Mouse (Mus musculus) 3134 (cell line): ENCODE measurements around the gene Meioc.
A peak's percentile ranks its signal among the peaks of the same experiment; 100 is the strongest.

Experiments
- DNase-seq: peaks from one replicate; pipeline ENCODE4 v3.0.0-alpha.2; 2011; ENCODE audit warnings: low spot score; ENCODE audit not compliant: insufficient read length; ENCODE audit errors: extremely low read depth

The Meioc gene

DNA sequence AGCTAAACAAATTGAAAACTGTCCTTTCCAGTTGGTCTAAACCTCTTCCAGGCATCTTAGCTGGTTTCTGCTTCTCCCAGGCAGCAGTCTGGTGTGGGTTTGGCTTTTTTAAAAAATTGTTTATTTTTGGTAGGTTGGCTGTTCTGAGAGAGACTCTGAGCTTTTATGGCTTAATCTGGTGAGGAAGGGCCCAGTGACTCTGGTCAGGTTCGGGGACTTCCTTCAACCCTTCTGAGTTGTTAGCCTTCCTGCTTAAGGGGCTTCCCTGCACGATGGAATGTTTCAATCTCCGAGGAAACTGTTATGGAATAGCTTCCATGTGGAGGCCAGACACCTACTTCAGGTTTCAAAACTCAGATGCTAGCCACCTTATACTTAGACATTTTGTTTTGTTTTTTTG, at the start of gene Meioc:
TSS of gene Meioc (plus strand) at position 301 of the 400 bp plus-strand sequence.
- DNase-seq: no peak

GRCm38 (mm10) chr11:102619449-102619848, 44.1 kb upstream of the Meioc start:
- no peak for DNase-seq

GRCm38 (mm10) chr11:102623876-102624789, 39.4 kb upstream of the Meioc start:
- DNase-seq: no peak

DNA sequence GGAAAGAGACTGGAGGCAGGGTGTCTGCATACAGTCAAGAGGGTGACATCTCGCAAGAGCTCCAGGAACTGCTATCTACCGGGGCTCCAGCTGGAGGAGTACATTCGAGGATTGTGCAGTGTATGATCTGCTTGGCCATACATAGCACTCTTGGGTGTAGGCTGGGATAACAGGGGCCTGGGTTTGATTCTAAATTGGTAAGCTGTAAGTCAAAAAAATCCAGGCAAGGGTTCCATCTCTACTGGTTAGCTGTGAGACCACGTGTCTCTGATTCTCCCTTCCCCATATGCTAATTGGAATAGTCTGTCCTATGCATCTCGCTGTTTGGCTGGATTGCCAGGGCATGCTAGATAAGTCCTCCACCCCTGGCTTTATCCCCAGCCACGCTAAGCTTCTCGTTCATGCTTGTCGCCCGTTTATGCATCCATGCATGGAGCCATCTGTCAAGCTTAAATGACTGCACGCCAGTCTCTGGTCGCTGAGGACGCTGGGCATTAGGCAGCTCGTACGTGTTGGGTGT, 38.6 kb upstream of the Meioc start:
- no peak for DNase-seq

- no peak for DNase-seq
Observed at GRCm38 (mm10) chr11:102627171-102627931, 36.2 kb upstream of the Meioc start.

DNA sequence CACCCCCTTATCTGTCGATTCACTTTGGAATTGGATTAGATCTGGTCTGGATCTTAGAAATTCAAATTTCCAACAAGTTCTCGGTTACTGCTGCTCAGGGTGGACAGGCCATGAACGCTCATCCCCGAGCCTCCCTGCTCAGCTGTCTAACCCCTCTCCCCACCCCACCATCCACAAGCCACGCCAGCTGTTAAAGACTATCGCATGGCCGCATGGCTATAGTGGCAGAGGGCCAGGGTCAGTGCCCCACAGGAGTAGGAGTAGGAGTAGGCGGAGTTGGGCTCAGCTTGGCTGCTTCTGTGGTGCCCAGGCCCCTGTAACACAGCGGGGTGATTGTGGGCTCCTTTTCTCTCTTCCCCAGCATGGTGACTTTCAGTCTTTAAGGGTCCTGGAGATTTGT, 35.0 kb upstream of the Meioc start:
- DNase-seq: no peak

- no peak for DNase-seq
Observed at GRCm38 (mm10) chr11:102629375-102629774, 34.1 kb upstream of the Meioc start.

- DNase-seq: no peak
Observed at GRCm38 (mm10) chr11:102630731-102631130, 32.8 kb upstream of the Meioc start.

DNA sequence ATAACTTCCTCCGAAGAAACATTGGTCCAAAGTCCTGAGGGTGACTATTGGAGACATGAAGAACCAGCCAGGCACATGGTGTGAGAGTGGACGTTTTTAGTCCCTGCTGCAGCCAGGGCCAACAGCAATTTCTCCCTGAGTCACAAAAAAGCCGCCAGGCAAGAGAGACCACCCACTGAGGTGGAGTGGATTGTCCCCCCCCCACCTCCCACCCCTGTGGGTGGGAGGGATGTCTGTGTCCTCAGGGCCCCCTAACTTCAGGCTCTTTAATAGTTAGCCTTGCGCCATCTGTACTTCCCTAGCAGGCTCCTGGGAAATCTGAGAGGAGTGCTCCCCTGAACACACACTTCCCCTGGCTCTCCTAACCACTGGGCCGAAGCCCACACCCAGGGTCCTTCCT, 32.3 kb upstream of the Meioc start:
- DNase-seq: no peak

DNA sequence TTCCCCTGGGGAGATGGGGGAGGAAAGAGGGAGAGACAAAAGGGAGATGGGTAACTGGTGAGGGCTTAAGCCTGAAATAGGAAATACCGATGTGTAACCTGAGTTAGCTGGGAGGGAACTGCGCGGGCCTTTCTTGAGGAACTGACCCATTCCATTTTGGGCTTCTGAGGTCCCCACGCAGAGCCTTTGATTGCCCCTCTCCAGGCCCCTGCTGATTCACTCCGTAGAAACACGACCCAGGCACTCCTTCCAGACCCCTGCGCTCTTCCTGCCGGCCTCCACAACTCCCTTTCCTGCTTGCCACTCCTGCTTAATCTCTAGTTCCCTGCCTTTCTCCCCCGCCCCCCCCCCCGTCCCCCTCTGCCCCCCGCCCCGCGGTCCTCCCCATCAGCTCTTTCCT, 30.8 kb upstream of the Meioc start:
- DNase-seq: no peak

- DNase-seq: no peak
Observed at GRCm38 (mm10) chr11:102633379-102633778, 30.1 kb upstream of the Meioc start.

GRCm38 (mm10) chr11:102636887-102637286, 26.6 kb upstream of the Meioc start:
- peak; percentile 47 for DNase-seq

- peak; percentile 81 for DNase-seq
Observed at GRCm38 (mm10) chr11:102643891-102644382, 19.6 kb upstream of the Meioc start.

DNA sequence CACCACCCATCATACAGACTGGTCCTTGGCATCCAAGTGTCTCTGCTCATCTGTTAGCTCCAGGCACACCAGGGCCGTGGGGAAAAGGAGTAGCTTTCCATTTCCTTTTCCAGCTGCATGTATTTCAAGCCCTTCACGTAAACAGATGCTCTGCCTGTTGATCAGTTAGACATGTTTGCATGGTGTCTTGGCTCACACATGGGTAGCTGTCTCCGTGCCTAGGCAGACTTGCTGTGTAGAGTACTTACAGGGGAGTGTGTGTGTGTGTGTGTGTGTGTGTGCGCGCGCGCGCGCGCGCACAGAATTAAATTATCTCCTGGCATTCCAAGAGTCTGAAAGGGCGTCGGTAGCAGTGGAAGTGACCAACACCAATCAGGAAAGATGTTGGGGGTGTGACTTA, 17.3 kb upstream of the Meioc start:
- DNase-seq: no peak

DNA sequence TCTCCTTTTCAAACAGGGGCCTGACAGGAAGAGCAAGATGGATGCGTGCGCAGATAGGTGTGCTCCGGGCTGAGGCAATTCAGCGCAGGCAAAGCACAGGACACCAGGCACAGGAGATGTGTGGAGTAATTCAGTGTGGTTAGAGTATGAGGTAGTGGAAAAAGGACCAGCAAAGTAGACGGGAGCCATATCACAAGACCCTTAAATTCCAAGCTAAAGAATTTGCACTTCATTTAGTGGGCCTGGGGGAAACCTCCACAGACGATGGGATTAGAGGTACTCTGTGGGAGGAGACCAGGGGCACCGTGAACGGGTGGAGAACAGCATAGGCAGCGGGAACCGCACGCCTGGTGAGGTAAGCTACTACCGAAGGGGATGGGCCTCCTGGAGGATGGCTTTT, 15.6 kb upstream of the Meioc start:
- no peak for DNase-seq

DNA sequence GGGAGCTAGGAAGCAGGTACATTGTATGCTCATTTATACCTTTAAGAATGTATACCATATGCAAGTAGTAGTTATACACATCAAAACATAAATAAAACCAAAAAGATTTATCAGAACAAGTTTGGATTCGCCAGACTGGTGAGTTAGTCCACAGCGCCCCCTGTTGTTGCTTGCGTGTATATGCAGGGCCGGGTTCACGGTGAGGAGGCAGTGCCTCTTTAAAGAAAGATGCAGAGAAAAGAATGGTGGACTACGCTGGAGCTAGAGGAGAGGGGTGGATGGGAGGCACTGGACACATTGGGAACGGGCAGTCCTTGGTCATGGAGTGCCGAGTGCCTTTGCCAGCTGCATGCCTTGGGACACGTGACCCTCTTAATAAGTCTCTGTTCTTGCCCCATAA, 12.1 kb upstream of the Meioc start:
- peak; percentile 35 for DNase-seq

DNA sequence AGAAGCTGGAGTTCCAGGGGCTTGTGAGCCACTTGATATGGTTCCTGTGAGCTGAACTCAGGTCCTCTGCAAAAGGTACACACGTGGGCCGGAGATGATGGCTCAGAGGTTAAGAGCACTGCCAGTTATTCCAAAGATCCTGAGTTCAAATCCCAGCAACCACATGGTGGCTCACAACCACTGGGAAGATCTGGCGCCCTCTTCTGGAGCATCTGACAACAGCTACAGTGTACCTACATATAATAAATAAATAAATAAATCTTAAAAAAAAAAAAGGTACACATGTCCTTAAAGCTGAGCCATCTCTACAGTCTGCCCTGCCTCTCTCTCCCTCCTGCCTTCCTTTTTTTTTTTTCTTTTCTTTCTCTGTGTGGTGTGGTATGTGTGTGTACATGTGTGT, 10.7 kb upstream of the Meioc start:
- no peak for DNase-seq

- DNase-seq: peak; percentile 57
Observed at GRCm38 (mm10) chr11:102655888-102656287, 7.6 kb upstream of the Meioc start.

DNA sequence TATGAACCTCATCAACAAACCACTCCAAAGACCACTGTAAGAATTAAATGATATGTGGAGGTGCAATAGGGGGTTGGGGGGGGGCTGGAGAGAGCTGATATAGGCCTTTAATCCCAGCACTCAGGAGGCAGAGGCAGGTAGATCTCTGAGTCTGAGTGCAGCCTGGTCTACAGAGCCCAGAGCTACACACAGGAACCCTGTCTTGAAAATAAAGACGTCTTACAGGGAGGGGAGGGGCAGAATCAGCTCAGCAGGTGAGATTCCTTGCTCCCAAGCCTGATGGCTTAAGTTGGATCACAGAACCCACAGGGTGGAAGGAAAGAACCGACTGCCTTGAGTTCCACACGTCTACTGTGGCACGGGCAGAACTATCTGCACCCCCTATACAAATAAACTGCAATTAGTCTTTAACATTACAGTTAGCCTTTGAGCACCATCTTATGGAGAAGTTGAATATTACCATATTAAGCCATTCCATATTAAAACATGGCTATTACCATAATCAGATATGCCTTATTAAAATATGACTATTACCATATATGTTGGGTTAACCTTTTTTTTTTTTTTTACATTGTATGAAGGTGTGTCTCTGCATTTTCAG, 7.1 kb upstream of the Meioc start:
- peak; percentile 53 for DNase-seq

DNA sequence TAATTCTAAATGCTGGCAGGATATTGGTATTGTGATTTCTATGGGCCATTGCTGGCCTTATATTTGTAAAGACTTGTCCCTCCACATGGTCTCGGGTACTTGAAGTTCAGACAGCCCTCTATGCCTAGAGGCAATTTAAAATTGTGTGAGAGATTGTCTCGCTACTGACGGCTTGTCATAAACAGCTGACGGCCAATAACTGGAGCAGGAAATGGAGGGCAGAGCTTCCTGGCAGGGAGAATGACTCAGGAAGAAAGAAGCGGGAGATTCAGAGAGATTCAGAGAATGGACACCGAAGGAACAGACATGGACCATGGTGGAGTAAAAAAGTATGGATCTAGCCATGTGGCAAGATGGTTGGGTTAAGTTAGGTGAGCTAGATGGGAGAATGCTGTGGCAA, 6.6 kb upstream of the Meioc start:
- DNase-seq: peak; percentile 36

DNA sequence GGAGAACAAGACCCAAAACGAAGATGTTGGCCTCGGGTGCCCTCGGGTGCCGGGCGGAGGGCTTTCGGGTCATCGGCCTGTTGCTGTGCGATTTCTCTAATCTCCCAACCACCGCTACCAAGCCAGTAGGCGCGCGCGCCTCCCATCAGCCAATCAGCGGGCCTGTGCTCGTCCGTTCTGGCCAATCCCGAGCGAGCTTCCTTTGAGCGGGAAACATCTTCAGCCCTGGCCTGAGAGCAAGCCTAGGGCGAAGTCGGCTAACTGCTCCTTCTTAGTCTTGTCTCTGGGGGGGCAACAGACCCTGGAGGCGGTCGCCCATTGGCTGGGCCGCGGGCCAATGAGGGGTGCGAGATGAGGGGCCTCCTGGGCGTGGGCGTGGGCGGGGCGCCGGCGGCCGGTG, 1.6 kb downstream of the Meioc start:
- no peak for DNase-seq
